Mouse (Mus musculus): Measurements from ENCODE around the gene Xpnpep2. TPM values are rescaled to one million over a fixed set of nuclear protein-coding genes. Genes with fewer than 3 reads are reported as not detected.

Xpnpep2 gene
- total and polyA plus RNA-seq, 2 experiments, result not detected

DNA sequence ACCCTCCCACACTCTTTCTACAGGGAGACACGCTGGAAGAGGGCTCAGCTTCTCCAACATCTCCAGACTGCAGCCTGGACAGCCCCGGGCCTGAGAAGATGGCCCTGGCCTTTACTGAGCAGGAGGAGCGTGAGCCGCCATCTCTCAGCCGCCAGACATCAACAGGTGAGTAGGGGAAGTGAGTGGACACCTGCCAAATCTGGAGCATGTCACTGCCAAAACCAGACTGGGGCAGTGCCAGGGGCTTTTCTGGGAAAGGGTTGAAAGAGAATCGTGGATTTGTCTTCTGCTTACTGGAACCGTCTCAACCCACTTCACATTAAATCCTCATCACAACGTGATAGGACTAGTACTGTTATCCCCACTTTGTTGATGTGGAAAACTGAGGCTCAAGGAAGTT is 48.9 kb downstream of the Xpnpep2 start:
- H3K4me1 ChIP-seq (ENCODE audit: control insufficient read depth, insufficient read depth, low read length), result no peaks in the 10 kb centered on the region; the same call in 1 of the 2 replicates
- no peak overlapping the region for H3K27ac ChIP-seq (replicated peaks; ENCODE audit: insufficient read depth, low read depth, low read length)
- H3K27me3 ChIP-seq (ENCODE audit: control insufficient read depth, insufficient read depth, low read length), result no peaks in the 10 kb centered on the region
- H3K4me3 ChIP-seq (ENCODE audit: insufficient read depth, low read depth, low read length), result no peak overlapping the region
- no peaks in the 10 kb centered on the region for H3K36me3 ChIP-seq (ENCODE audit: control insufficient read depth, insufficient read depth, low read length)
- no peak for TF ChIP-seq POLR2A (IDR thresholded peaks at IDR 0.05; ENCODE audit: extremely low read depth, insufficient read depth, low read length)
- TF ChIP-seq CTCF (IDR thresholded peaks at IDR 0.05; ENCODE audit: low read depth, low read length), result no peak
- no peaks in the 10 kb centered on the region for H3K79me2 ChIP-seq (ENCODE audit: control insufficient read depth, insufficient read depth, low read length)
- 44% methylated on average over 8 of the region's 8 CpGs for WGBS
- DNase-seq (ENCODE audit: extremely low read depth, low read depth, low spot score), result no peak
- no peak overlapping the region for H3K9ac ChIP-seq (ENCODE audit: low read depth, low read length)

DNA sequence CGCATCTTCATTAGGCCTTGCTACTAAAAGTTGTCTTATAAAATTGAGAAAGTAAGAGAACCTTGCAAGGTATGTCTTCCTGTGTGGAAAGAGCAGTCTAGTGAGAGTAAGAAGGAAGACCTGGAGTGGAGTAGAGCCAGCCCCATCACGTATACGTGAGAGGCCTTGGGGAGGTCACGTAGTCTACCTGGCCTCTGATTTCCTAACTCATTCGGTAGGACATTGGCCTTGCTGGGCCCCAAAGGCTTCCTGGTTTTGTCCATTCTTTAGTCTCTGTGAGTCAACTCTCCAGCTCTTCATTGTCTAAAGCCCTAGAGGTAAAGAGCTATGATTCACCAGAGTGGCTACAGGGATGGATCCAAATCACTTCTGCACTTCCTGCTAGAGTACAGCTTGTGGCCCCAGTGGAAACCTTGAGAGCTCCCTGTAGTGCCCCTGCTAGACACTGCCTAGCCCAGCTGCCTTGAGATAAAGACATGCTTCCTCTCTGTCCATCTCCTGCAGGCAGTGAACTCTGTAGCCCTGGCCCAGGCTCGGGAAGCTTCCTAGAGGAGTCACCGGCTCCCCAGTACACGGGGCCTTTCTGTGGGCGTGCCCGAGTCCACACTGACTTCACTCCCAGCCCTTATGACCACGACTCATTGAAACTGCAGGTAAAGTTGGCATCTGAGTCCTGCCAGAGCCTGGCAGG is 49.8 kb downstream of the Xpnpep2 start:
- TF ChIP-seq CTCF (IDR thresholded peaks at IDR 0.05; ENCODE audit: low read depth, low read length) (no peak), POLR2A (IDR thresholded peaks at IDR 0.05; ENCODE audit: extremely low read depth, insufficient read depth, low read length) (no peak)
- no peak overlapping the region for H3K4me3 ChIP-seq (ENCODE audit: insufficient read depth, low read depth, low read length)
- no peaks in the 10 kb centered on the region for H3K79me2 ChIP-seq (ENCODE audit: control insufficient read depth, insufficient read depth, low read length)
- H3K27ac ChIP-seq (replicated peaks; ENCODE audit: insufficient read depth, low read depth, low read length), result no peak overlapping the region
- WGBS, result 77% methylated on average over 11 of the region's 11 CpGs
- DNase-seq (ENCODE audit: extremely low read depth, low read depth, low spot score), result no peak
- no peaks in the 10 kb centered on the region for H3K4me1 ChIP-seq (ENCODE audit: control insufficient read depth, insufficient read depth, low read length)
- no peaks in the 10 kb centered on the region for H3K27me3 ChIP-seq (ENCODE audit: control insufficient read depth, insufficient read depth, low read length)
- no peaks in the 10 kb centered on the region for H3K36me3 ChIP-seq (ENCODE audit: control insufficient read depth, insufficient read depth, low read length)
- H3K9ac ChIP-seq (ENCODE audit: low read depth, low read length), result no peak overlapping the region

DNA sequence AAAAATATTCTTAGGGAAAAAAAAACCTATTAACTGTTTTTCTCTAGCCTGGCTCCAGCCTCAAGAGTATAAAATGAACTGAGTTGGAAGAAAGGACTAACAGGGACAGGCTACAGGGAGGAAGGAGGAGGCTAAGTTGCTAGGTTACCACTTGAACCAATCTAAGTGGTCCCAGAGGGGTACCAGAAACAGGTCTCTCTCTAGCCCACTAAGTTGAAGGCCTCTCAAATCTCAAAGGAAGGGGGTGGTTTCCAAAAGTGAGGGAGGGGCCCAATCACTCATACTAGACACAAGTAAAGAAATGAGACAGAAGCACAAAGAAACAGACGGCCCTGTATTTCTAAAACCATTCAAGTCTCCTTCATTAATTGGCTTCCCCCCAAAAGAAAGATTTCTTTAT is 61.4 kb downstream of the Xpnpep2 start:
- H3K4me3 ChIP-seq (ENCODE audit: insufficient read depth, low read depth, low read length), result no peak overlapping the region
- DNase-seq (ENCODE audit: extremely low read depth, low read depth, low spot score), result no peak
- 82% methylated on average over 1 of the region's 1 CpGs for WGBS
- no peaks in the 10 kb centered on the region for H3K4me1 ChIP-seq (ENCODE audit: control insufficient read depth, insufficient read depth, low read length)
- H3K36me3 ChIP-seq (ENCODE audit: control insufficient read depth, insufficient read depth, low read length), result peaks cover 10% of the 10 kb centered on the region
- H3K27me3 ChIP-seq (ENCODE audit: control insufficient read depth, insufficient read depth, low read length), result no peaks in the 10 kb centered on the region
- H3K9ac ChIP-seq (ENCODE audit: low read depth, low read length), result no peak overlapping the region
- H3K79me2 ChIP-seq (ENCODE audit: control insufficient read depth, insufficient read depth, low read length), result no peaks in the 10 kb centered on the region
- H3K27ac ChIP-seq (replicated peaks; ENCODE audit: insufficient read depth, low read depth, low read length), result no peak overlapping the region
- TF ChIP-seq CTCF (IDR thresholded peaks at IDR 0.05; ENCODE audit: low read depth, low read length) (no peak), POLR2A (IDR thresholded peaks at IDR 0.05; ENCODE audit: extremely low read depth, insufficient read depth, low read length) (no peak)

DNA sequence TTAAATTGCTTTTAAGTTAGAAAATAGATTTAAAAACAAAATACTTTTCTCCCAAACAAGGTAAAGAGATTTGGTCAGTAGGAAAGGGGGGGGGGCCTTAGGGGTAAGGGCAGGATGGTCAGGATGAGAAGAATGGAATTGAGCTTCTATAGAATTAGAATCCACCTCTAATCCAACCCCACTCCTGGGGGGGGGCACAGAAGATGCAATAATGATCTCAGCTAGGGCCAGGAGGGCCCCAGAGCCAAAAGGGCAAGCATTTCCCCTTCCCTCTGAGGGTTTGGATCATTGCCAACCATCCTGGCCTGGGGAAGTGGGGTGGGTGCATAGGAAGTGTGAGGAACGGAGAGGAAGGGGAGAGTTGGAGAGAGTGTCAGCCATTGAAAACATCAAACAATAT is 61.8 kb downstream of the Xpnpep2 start:
- Histone ChIP-seq H3K36me3 (ENCODE audit: control insufficient read depth, insufficient read depth, low read length) (peaks cover 10% of the 10 kb centered on the region), H3K79me2 (ENCODE audit: control insufficient read depth, insufficient read depth, low read length) (no peaks in the 10 kb centered on the region), H3K4me3 (ENCODE audit: insufficient read depth, low read depth, low read length) (no peak overlapping the region), H3K27me3 (ENCODE audit: control insufficient read depth, insufficient read depth, low read length) (no peaks in the 10 kb centered on the region), H3K27ac (replicated peaks; ENCODE audit: insufficient read depth, low read depth, low read length) (no peak overlapping the region), H3K9ac (ENCODE audit: low read depth, low read length) (no peak overlapping the region), H3K4me1 (ENCODE audit: control insufficient read depth, insufficient read depth, low read length) (no peaks in the 10 kb centered on the region)
- WGBS, result 71% methylated on average over 1 of the region's 1 CpGs
- no peak for TF ChIP-seq POLR2A (IDR thresholded peaks at IDR 0.05; ENCODE audit: extremely low read depth, insufficient read depth, low read length)
- TF ChIP-seq CTCF (IDR thresholded peaks at IDR 0.05; ENCODE audit: low read depth, low read length), result no peak
- no peak for DNase-seq (ENCODE audit: extremely low read depth, low read depth, low spot score)

DNA sequence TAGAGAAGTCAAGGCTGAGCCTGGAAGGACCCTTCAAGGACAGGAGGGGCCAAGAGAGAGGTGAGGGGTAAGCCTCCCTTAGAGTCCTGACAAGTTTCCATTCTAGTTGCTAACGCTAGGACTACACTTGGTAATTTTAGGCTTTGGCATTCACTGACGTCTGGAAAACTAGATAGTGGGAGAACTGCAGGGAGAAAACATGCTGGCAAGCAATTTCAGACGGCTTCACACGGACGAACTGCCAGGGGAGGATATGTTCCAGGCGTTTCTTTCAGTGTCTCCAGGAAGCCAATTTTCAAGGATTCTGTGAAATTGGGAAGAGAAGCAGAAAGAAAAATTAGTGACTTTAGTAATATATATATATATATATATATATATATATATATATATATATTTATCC is 73.3 kb downstream of the Xpnpep2 start:
- no peaks in the 10 kb centered on the region for H3K4me1 ChIP-seq (ENCODE audit: control insufficient read depth, insufficient read depth, low read length)
- no peak overlapping the region for H3K4me3 ChIP-seq (ENCODE audit: insufficient read depth, low read depth, low read length)
- DNase-seq (ENCODE audit: extremely low read depth, low read depth, low spot score), result no peak
- no peaks in the 10 kb centered on the region for H3K79me2 ChIP-seq (ENCODE audit: control insufficient read depth, insufficient read depth, low read length)
- peaks cover 22% of the 10 kb centered on the region for H3K36me3 ChIP-seq (ENCODE audit: control insufficient read depth, insufficient read depth, low read length)
- H3K27me3 ChIP-seq (ENCODE audit: control insufficient read depth, insufficient read depth, low read length), result no peaks in the 10 kb centered on the region
- no peak for TF ChIP-seq POLR2A (IDR thresholded peaks at IDR 0.05; ENCODE audit: extremely low read depth, insufficient read depth, low read length)
- TF ChIP-seq CTCF (IDR thresholded peaks at IDR 0.05; ENCODE audit: low read depth, low read length), result no peak
- H3K27ac ChIP-seq (replicated peaks; ENCODE audit: insufficient read depth, low read depth, low read length), result no peak overlapping the region
- H3K9ac ChIP-seq (ENCODE audit: low read depth, low read length), result no peak overlapping the region
- 84% methylated on average over 6 of the region's 6 CpGs for WGBS

DNA sequence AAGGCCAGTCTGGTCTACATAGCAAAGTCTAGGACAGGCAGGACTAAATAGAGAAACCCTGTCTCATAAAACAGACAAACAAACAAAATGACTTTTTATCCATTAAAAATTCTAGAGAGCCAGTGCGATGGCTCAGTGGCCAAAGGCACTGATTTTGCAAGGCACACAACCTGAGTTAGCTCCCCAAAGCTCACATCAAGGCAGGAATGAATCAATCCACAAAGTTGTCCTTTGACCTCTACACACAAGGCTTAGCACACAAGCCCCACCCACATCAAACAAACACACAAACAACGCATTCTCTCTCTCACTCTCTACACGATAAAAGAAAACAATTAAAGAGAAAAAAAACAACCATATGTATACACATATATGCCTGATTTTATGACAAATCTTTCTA is 76.2 kb downstream of the Xpnpep2 start:
- Histone ChIP-seq H3K27me3 (ENCODE audit: control insufficient read depth, insufficient read depth, low read length) (no peaks in the 10 kb centered on the region), H3K4me1 (ENCODE audit: control insufficient read depth, insufficient read depth, low read length) (no peaks in the 10 kb centered on the region), H3K27ac (replicated peaks; ENCODE audit: insufficient read depth, low read depth, low read length) (peak overlapping the region; percentile 36; the same call in 1 of the 2 replicates), H3K4me3 (ENCODE audit: insufficient read depth, low read depth, low read length) (no peak overlapping the region), H3K79me2 (ENCODE audit: control insufficient read depth, insufficient read depth, low read length) (peaks cover 7% of the 10 kb centered on the region; the same call in 1 of the 2 replicates), H3K36me3 (ENCODE audit: control insufficient read depth, insufficient read depth, low read length) (peaks cover 13% of the 10 kb centered on the region; the same call in 1 of the 2 replicates), H3K9ac (ENCODE audit: low read depth, low read length) (no peak overlapping the region)
- TF ChIP-seq CTCF (IDR thresholded peaks at IDR 0.05; ENCODE audit: low read depth, low read length) (no peak), POLR2A (IDR thresholded peaks at IDR 0.05; ENCODE audit: extremely low read depth, insufficient read depth, low read length) (no peak)
- peak; percentile 93 for DNase-seq (ENCODE audit: extremely low read depth, low read depth, low spot score)
- 34% methylated on average over 3 of the region's 3 CpGs for WGBS

Other genes starting within 250 kb of the Xpnpep2 start
- 0.13 and 0.18 TPM in 2 replicates for gene Smarca1, start 215.8 kb upstream of the Xpnpep2 start, total RNA-seq (2014; rRNA removed)
- 0.04 TPM in 1 of 2 replicates, not detected in the other for gene Smarca1, start 215.8 kb upstream of the Xpnpep2 start, polyA plus RNA-seq (2012; rRNA removed)
- gene Ocrl, start 196.3 kb upstream of the Xpnpep2 start, total RNA-seq (2014; rRNA removed), result 3.7 and 4.5 TPM in 2 replicates
- 2.1 and 2.6 TPM in 2 replicates for gene Ocrl, start 196.3 kb upstream of the Xpnpep2 start, polyA plus RNA-seq (2012; rRNA removed)
- gene Apln, start 73.9 kb upstream of the Xpnpep2 start, total RNA-seq (2014; rRNA removed), result 0.07 and 0.09 TPM in 2 replicates
- 0.04 TPM in 1 of 2 replicates, not detected in the other for gene Apln, start 73.9 kb upstream of the Xpnpep2 start, polyA plus RNA-seq (2012; rRNA removed)
- gene Sash3, start 37.7 kb downstream of the Xpnpep2 start, total RNA-seq (2014; rRNA removed), result 0.83 and 1.5 TPM in 2 replicates
- gene Sash3, start 37.7 kb downstream of the Xpnpep2 start, polyA plus RNA-seq (2012; rRNA removed), result 0.72 and 1.4 TPM in 2 replicates
- gene Zdhhc9, start 100.2 kb downstream of the Xpnpep2 start, total RNA-seq (2014; rRNA removed), result 36.2 and 46.2 TPM in 2 replicates
- gene Zdhhc9, start 100.2 kb downstream of the Xpnpep2 start, polyA plus RNA-seq (2012; rRNA removed), result 66.4 and 71.8 TPM in 2 replicates
- gene Utp14a, start 148.1 kb downstream of the Xpnpep2 start, total RNA-seq (2014; rRNA removed), result 6.4 and 6.7 TPM in 2 replicates
- gene Utp14a, start 148.1 kb downstream of the Xpnpep2 start, polyA plus RNA-seq (2012; rRNA removed), result 1.4 and 2.2 TPM in 2 replicates
- 1.7 and 2.8 TPM in 2 replicates for gene Bcorl1, start 232.6 kb downstream of the Xpnpep2 start, total RNA-seq (2014; rRNA removed)
- 1.6 and 2.2 TPM in 2 replicates for gene Bcorl1, start 232.6 kb downstream of the Xpnpep2 start, polyA plus RNA-seq (2012; rRNA removed)

Measured in liver, adult 2 months (tissue).